Comparison of ENCODE assay signal across 25 mouse cellular contexts in genomic region chr8:81374877-81375475, GRCm38 (mm10). TPM values are rescaled to one million over a fixed set of nuclear protein-coding genes. Genes with fewer than 3 reads are reported as not detected.
DNase-seq lines count a peak whose midpoint lies in the region; ATAC-seq and TF ChIP-seq lines count a peak whose summit lies in the region.
"Had no signal": no experiment of that assay in that cellular context is flagged by ENCODE, and none has a peak within 500 bp of the region (broad histone marks: within the 10 kb centered on the region; RNA-seq: fewer than 3 reads in every experiment).

No protein-coding gene starts in this region.

- H3K27me3 ChIP-seq in heart, adult 2 months (ENCODE audit: control insufficient read depth, insufficient read depth, low read length) = no peaks in the 10 kb centered on the region
- H3K27me3 ChIP-seq: embryonic facial prominence, embryonic 15.5 days; intestine, embryonic 15.5 days; neural tube, embryonic 15.5 days; stomach, embryonic 15.5 days had no signal

- no peak overlapping the region for H3K27ac ChIP-seq in heart, adult 2 months
- H3K27ac ChIP-seq: embryonic facial prominence, embryonic 15.5 days; hindbrain, embryonic 10.5 days; intestine, embryonic 15.5 days; midbrain, embryonic 10.5 days; neural tube, embryonic 15.5 days; stomach, embryonic 15.5 days had no signal

- no peaks in the 10 kb centered on the region for H3K36me3 ChIP-seq in heart, adult 2 months (ENCODE audit: control insufficient read depth, insufficient read depth, low read length)
- H3K36me3 ChIP-seq: embryonic facial prominence, embryonic 15.5 days; G1E; hindbrain, embryonic 10.5 days; intestine, embryonic 15.5 days; midbrain, embryonic 10.5 days; neural tube, embryonic 15.5 days; stomach, embryonic 15.5 days had no signal

- TF ChIP-seq CTCF in heart, adult 2 months (IDR thresholded peaks at IDR 0.05) = no peak

- no peak for TF ChIP-seq EP300 in heart, adult 2 months (IDR thresholded peaks at IDR 0.05; ENCODE audit: insufficient read depth, low read depth, low read length)

- ATAC-seq in granulocyte monocyte progenitor cell, adult 5-6 weeks (replicated peaks; ENCODE audit: poor library complexity, severe bottlenecking) = peak; percentile 90
- ATAC-seq in neutrophil, adult 5-6 weeks (ENCODE audit: extremely low read depth, insufficient number of reproducible peaks, low FRiP score, poor library complexity, severe bottlenecking) = peak; percentile 85
- ATAC-seq: activated CD4-positive, CD25-positive, alpha-beta regulatory T cell, adult 4 months; forebrain, embryonic 14.5 days; hindbrain, embryonic 16.5 days; intestine, embryonic 15.5 days; midbrain, embryonic 16.5 days had no signal

- H3K4me1 ChIP-seq in heart, adult 2 months (ENCODE audit: control insufficient read depth, insufficient read depth, low read length) = no peaks in the 10 kb centered on the region
- H3K4me1 ChIP-seq: embryonic facial prominence, embryonic 15.5 days; intestine, embryonic 15.5 days; stomach, embryonic 15.5 days had no signal

- no peak overlapping the region for H3K4me3 ChIP-seq in heart, adult 2 months
- H3K4me3 ChIP-seq: embryonic facial prominence, embryonic 15.5 days; hindbrain, embryonic 10.5 days; intestine, embryonic 15.5 days; midbrain, embryonic 10.5 days; neural tube, embryonic 15.5 days; stomach, embryonic 15.5 days had no signal

- TF ChIP-seq POLR2A in heart, adult 2 months (IDR thresholded peaks at IDR 0.05; ENCODE audit: insufficient read depth, low read depth, low read length) = no peak

- H3K9ac ChIP-seq in heart, adult 2 months (ENCODE audit: low read depth, low read length) = no peak overlapping the region
- H3K9ac ChIP-seq: embryonic facial prominence, embryonic 15.5 days; intestine, embryonic 15.5 days; neural tube, embryonic 15.5 days; stomach, embryonic 15.5 days had no signal

- peak; percentile 16 for DNase-seq in heart, adult 8-10 months (ENCODE audit: low spot score)
- DNase-seq in heart, adult 2 months = no peak
- DNase-seq in B cell, adult 2 months = peak; percentile 56 to 58
- no peak for DNase-seq in frontal cortex, postnatal 14 days (ENCODE audit: low spot score in 2 of 2)
- DNase-seq in gastrocnemius, adult 18-20 months (ENCODE audit: low spot score) = no peak
- DNase-seq: adrenal gland, postnatal 10 days; cerebellum, adult 8-10 months; gastrocnemius, postnatal 14 days; kidney, adult 8-10 months; kidney, postnatal 10 days; lung, postnatal 14 days; thymus, postnatal 36 days had no signal

- 73% methylated on average over 4 of the region's 4 CpGs for WGBS in heart, adult 2 months

- intact Hi-C loops in heart, adult 2 months (cut with DNase I) = no loop called here

- no peaks in the 10 kb centered on the region for H3K79me2 ChIP-seq in heart, adult 2 months (replicated peaks; ENCODE audit: control insufficient read depth, insufficient read depth, low read length)

RNA-seq across cellular contexts. Expression of gene Inpp4b, which starts 32.6 kb away (rescaled TPM):
- total RNA-seq in heart, adult 8-10 months (2022) = 10 to 100 TPM; 50.3 to 81.7 (median 64.1) TPM
- 10 to 100 TPM; 68.9 to 73.4 TPM for total RNA-seq in heart, adult 2 months (2021)
- 7.3 and 26.7 TPM in 2 replicates for polyA plus RNA-seq in heart, adult 2 months (2012; rRNA removed)
- 0.73 and 1.2 TPM in 2 replicates for total RNA-seq in granulocyte monocyte progenitor cell, adult 5-6 weeks (2014; fragmentation: Nextera tagmentation)
- total RNA-seq in granulocyte monocyte progenitor cell, adult 5-6 weeks (2017) = 0.47 and 4.7 TPM in 2 replicates
- total RNA-seq in neutrophil, adult 5-6 weeks (2017) = 73.3 and 77.5 TPM in 2 replicates
- total RNA-seq in gastrocnemius, adult 18-20 months (2021) = 10 to 100 TPM; 13.6 to 23.3 TPM

Comparison
In these comparisons a context has a peak if more than half of its experiments do, and no peak if none do; other contexts are left out.
1. DNase-seq: peak in heart, adult 8-10 months (single experiment) and B cell, adult 2 months (2 of 2); none in heart, adult 2 months (0 of 2), frontal cortex, postnatal 14 days (0 of 2) and gastrocnemius, adult 18-20 months (single experiment).